Mouse (Mus musculus) kidney, adult 9 months (tissue): ENCODE results near the gene Lactbl1.

ENCODE experiments used
- DNase-seq: peaks from one replicate; pipeline ENCODE4 v3.0.0; 2022

Gene Lactbl1

DNA sequence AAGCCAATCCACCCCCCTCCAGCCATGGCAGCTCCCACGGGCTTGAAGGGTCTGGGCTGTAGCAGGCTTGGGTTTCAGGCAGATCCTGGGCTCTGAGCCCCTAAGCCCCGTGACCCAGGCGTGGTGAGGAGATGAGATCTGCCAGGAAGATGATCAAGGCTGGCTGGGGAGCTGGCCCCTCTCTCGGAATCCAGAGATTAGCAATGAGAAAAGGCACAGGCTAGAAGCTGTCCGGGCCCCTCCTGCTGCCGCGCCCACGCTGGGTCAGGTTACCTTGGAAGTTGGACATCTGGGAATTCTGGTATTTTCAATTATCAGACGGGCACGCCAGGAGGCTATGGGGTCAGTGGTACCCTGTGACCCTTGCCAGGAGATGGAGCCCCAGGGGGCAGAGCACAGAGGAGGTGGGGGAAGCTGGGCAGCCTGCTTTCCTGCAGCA lies 63.0 kb downstream of the Lactbl1 start:
- no peak for DNase-seq

DNA sequence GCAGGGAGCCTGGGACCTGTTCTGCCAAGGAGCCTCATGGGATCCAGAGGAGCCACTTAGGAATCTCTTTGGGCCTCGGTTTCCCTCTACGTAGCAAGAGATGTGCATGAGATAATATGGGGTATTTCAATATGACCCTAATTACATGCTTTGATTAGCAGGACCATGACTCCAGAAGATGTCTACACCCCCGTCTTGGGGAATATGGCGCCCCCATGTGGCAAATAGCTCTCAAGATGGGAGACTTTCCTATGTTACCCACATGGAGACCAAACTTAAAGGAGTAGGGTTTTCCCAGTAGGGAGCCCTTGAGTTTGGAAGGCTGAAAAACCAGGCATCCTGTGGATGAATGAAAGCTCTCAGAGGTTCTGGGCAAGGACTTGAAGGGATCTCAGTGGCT lies 65.7 kb downstream of the Lactbl1 start:
- no peak for DNase-seq
